Mouse (Mus musculus) heart, postnatal 0 days (tissue): Measurements from ENCODE around the gene Lin52.

ENCODE experiments used
- CTCF ChIP-seq: IDR thresholded peaks from 2 replicates; pipeline ENCODE4 v1.5.1; 2016; ENCODE audit warnings: antibody characterized with exemption, control low read depth, low read depth
- EP300 ChIP-seq: IDR thresholded peaks from 2 replicates; pipeline ENCODE4 v1.6.1; 2016; ENCODE audit warnings: antibody characterized with exemption, low read depth

DNA sequence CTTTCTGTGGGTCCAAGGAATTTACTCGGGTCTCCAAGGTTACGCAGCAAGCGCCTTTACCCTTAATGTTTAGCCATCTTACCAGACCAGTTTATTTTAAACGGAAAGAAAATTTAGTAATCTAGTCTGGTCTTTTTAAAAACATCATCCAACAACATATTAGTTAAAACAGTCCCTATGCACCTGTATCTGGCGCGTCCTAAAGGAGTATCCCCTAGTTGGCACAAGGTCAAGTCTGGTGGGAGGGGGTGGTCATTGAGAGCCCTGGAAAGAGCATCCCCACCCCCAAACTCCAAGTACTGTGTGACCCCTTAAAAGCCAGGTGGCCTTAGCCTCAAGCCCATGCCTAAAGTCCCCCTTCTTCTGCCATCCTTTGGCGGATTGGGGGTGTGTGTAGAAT lies 121.9 kb downstream of the Lin52 start:
- no peak for TF ChIP-seq CTCF
- TF ChIP-seq EP300: no peak
